Mouse (Mus musculus) limb, embryonic 14.5 days (tissue): ENCODE data around the gene Stk39. TPM values are rescaled to one million over a fixed set of nuclear protein-coding genes. Genes with fewer than 3 reads are reported as not detected.

Experiments used
- ATAC-seq: fragments of 200-750 bp; cut with Nextera tagmentation; 2 replicates; pipeline ENCODE4 v1.8.0; 2017; ENCODE audit warnings: low read depth, moderate number of reproducible peaks, moderate TSS enrichment; ENCODE audit not compliant: low FRiP score
- DNase-seq: peaks from one replicate; pipeline ENCODE4 v3.0.0-alpha.2; 2015; ENCODE audit warnings: low spot score
- H3K27ac ChIP-seq: fragments of 300-500 bp; sonication (generic); replicated peaks from 2 replicates; pipeline ENCODE4 v1.5.1; 2014; ENCODE audit warnings: low read depth, mild to moderate bottlenecking, low read length, moderate library complexity, mixed read lengths
- H3K27me3 ChIP-seq: fragments of 300-500 bp; sonication (generic); 2 replicates; pipeline ENCODE4 v1.6.1; 2014; ENCODE audit warnings: low read length, mixed read lengths; ENCODE audit not compliant: control insufficient read depth, insufficient read depth
- H3K36me3 ChIP-seq: fragments of 300-500 bp; sonication (generic); 2 replicates; pipeline ENCODE4 v1.6.1; 2014; ENCODE audit warnings: mild to moderate bottlenecking, low read length, moderate library complexity, mixed read lengths; ENCODE audit not compliant: control insufficient read depth, insufficient read depth
- H3K4me1 ChIP-seq: fragments of 300-500 bp; sonication (generic); 2 replicates; pipeline ENCODE4 v1.6.1; 2014; ENCODE audit warnings: antibody characterized with exemption, low read length, mixed read lengths; ENCODE audit not compliant: control insufficient read depth, insufficient read depth
- H3K4me2 ChIP-seq: fragments of 300-500 bp; sonication (generic); replicated peaks from 2 replicates; pipeline ENCODE4 v1.6.1; 2014; ENCODE audit warnings: low read depth, mild to moderate bottlenecking, low read length, moderate library complexity; ENCODE audit not compliant: severe bottlenecking
- H3K4me3 ChIP-seq: fragments of 300-500 bp; sonication (generic); replicated peaks from 2 replicates; pipeline ENCODE4 v1.5.1; 2014; ENCODE audit warnings: low read length
- H3K9ac ChIP-seq: fragments of 300-500 bp; sonication (generic); 2 replicates; pipeline ENCODE4 v1.6.1; 2014; ENCODE audit warnings: mild to moderate bottlenecking, low read depth, low read length, moderate library complexity; ENCODE audit not compliant: severe bottlenecking
- H3K9me3 ChIP-seq: fragments of 300-500 bp; sonication (generic); 2 replicates; pipeline ENCODE4 v1.6.1; 2016; ENCODE audit warnings: low read length; ENCODE audit not compliant: control insufficient read depth
- POLR2A ChIP-seq: fragments of 200-500 bp; IDR thresholded peaks from 2 replicates; pipeline ENCODE4 v1.8.0; 2012; ENCODE audit warnings: inconsistent platforms, mild to moderate bottlenecking, moderate library complexity, borderline replicate concordance; ENCODE audit not compliant: insufficient read depth, insufficient read length; ENCODE audit errors: extremely low read depth
- WGBS: fragments of 180-500 bp; shearing (Covaris S2); extraction: QIAGEN DNeasy Blood & Tissue Kit; methylation state at CpG from one replicate; pipeline ENCODE4 v1.1.7; 2014; 5-methylcytosine and 5-hydroxymethylcytosine counted together
- polyA plus RNA-seq, 2 experiments: library from polyadenylated mRNA; depleted of rRNA in 1 of 2; stranded (reverse) in 1 of 2; unstranded in 1 of 2; fragments of >200 nt; fragmentation: Nextera tagmentation in 1 of 2; extraction: Ambion mirVana in 1 of 2; gene quantifications; 2 replicates each; pipeline versions ENCODE4 v1.2.1 to v1.2.3; 2012 to 2014

Stk39 gene
- polyA plus RNA-seq, 2 experiments, result 14.9 to 16.8 TPM

GRCm38 (mm10) chr2:68345269-68345668 lies 126.8 kb downstream of the Stk39 start:
- Histone ChIP-seq H3K9me3 (no peaks in the 10 kb centered on the region), H3K4me3 (no peak overlapping the region), H3K4me2 (no peak overlapping the region), H3K36me3 (no peaks in the 10 kb centered on the region), H3K4me1 (no peaks in the 10 kb centered on the region), H3K27me3 (no peaks in the 10 kb centered on the region), H3K27ac (no peak overlapping the region), H3K9ac (no peak overlapping the region)
- 86% methylated on average over 9 of the region's 9 CpGs for WGBS
- DNase-seq, result no peak
- no peak for ATAC-seq
- TF ChIP-seq POLR2A, result no peak

GRCm38 (mm10) chr2:68343751-68344150 lies 128.3 kb downstream of the Stk39 start:
- WGBS, result 90% methylated on average over 4 of the region's 4 CpGs
- Histone ChIP-seq H3K27ac (no peak overlapping the region), H3K4me3 (no peak overlapping the region), H3K27me3 (no peaks in the 10 kb centered on the region), H3K36me3 (peaks cover 5% of the 10 kb centered on the region; the same call in 1 of the 2 replicates), H3K9me3 (no peaks in the 10 kb centered on the region), H3K9ac (no peak overlapping the region), H3K4me1 (no peaks in the 10 kb centered on the region), H3K4me2 (no peak overlapping the region)
- no peak for ATAC-seq
- TF ChIP-seq POLR2A, result no peak
- DNase-seq, result no peak

GRCm38 (mm10) chr2:68342122-68342646 lies 129.9 kb downstream of the Stk39 start:
- Histone ChIP-seq H3K4me1 (no peaks in the 10 kb centered on the region), H3K4me3 (no peak overlapping the region), H3K9ac (no peak overlapping the region), H3K27ac (no peak overlapping the region), H3K4me2 (no peak overlapping the region), H3K9me3 (no peaks in the 10 kb centered on the region), H3K36me3 (peaks cover 5% of the 10 kb centered on the region; the same call in 1 of the 2 replicates), H3K27me3 (no peaks in the 10 kb centered on the region)
- ATAC-seq (no peak), DNase-seq (no peak)
- WGBS, result 96% methylated on average over 7 of the region's 7 CpGs
- TF ChIP-seq POLR2A, result no peak

- no peak overlapping the region for H3K4me3 ChIP-seq
- ATAC-seq, result no peak
- no peak overlapping the region for H3K27ac ChIP-seq
- H3K27me3 ChIP-seq, result no peaks in the 10 kb centered on the region
- no peak for DNase-seq
- H3K4me1 ChIP-seq, result no peaks in the 10 kb centered on the region
- peaks cover 5% of the 10 kb centered on the region; the same call in 1 of the 2 replicates for H3K36me3 ChIP-seq
- no peak overlapping the region for H3K4me2 ChIP-seq
- no peak for TF ChIP-seq POLR2A
- no peaks in the 10 kb centered on the region for H3K9me3 ChIP-seq
- H3K9ac ChIP-seq, result no peak overlapping the region
- WGBS, result 82% methylated on average over 6 of the region's 6 CpGs
These were observed 135.2 kb downstream of the Stk39 start for GRCm38 (mm10) chr2:68336913-68337312.

GRCm38 (mm10) chr2:68334945-68335344 lies 137.1 kb downstream of the Stk39 start:
- H3K27me3 ChIP-seq, result no peaks in the 10 kb centered on the region
- no peak for ATAC-seq
- peaks cover 5% of the 10 kb centered on the region; the same call in 1 of the 2 replicates for H3K36me3 ChIP-seq
- WGBS, result 77% methylated on average over 5 of the region's 5 CpGs
- H3K4me2 ChIP-seq, result no peak overlapping the region
- DNase-seq, result no peak
- TF ChIP-seq POLR2A, result no peak
- H3K27ac ChIP-seq, result no peak overlapping the region
- H3K4me1 ChIP-seq, result no peaks in the 10 kb centered on the region
- no peak overlapping the region for H3K4me3 ChIP-seq
- H3K9me3 ChIP-seq, result no peaks in the 10 kb centered on the region
- H3K9ac ChIP-seq, result no peak overlapping the region
